Mouse (Mus musculus): ENCODE measurements around the gene Eps8. TPM values are rescaled to one million over a fixed set of nuclear protein-coding genes. Genes with fewer than 3 reads are reported as not detected.

The Eps8 gene
- polyA plus RNA-seq, 1 experiment from 2014 or later = 24.9 TPM

DNA sequence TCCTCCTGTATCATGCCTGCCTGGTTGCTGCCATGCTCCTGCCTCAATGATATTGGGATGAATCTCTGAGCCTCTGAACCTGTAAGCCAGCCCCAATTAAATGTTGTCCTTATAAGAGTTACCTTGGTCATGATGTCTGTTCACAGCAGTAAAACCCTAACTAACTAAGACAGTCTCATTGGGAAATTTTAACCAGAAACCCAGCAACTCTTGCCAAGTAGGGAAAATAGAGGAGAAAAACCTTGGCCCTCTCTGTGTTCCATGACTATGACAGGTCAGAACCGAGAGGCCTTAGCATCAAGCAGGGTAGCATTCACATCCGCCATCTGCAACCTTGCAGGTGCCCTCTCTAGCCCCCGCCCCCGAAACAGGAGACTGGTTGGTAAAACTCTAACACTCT lies 78.6 kb downstream of the Eps8 start:
- no peak overlapping the region for H3K27ac ChIP-seq (ENCODE audit: low read depth, low read length)
- no peak overlapping the region for H3K4me2 ChIP-seq (ENCODE audit: low read depth, low read length)
- H3K4me3 ChIP-seq (ENCODE audit: low read depth, low read length) = no peak overlapping the region
- no peaks in the 10 kb centered on the region for H3K4me1 ChIP-seq (ENCODE audit: control insufficient read depth, insufficient read depth, low read length)
- H3K27me3 ChIP-seq (ENCODE audit: control insufficient read depth, insufficient read depth, low read length) = no peaks in the 10 kb centered on the region
- no peak overlapping the region for H3K9ac ChIP-seq (replicated peaks; ENCODE audit: low read depth, low read length)
- no peak for ATAC-seq (ENCODE audit: low read depth)
- 93% methylated on average over 4 of the region's 4 CpGs for WGBS
- no peaks in the 10 kb centered on the region for H3K9me3 ChIP-seq (ENCODE audit: control insufficient read depth, low read length)
- H3K36me3 ChIP-seq (ENCODE audit: control insufficient read depth, insufficient read depth, low read length) = no peaks in the 10 kb centered on the region

DNA sequence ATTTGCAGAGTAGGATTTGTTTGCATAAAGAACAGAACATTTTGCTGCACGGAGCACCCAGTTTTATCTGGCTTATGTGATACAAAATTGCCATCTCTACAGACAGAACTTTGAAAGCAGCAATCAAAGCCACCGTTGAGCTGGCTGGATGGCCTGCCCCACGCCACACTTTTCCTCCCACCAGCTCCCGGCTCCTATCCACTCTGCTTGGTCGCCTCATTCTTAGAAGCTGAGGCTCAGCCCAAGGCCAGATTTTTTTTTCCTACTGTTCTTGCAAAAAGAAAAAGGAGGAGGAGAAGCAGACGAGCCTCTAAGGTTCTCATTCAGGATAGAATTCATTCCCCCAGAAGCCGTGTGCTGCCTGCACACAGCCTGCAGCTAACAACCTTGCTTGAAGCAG lies 80.8 kb downstream of the Eps8 start:
- H3K27me3 ChIP-seq (ENCODE audit: control insufficient read depth, insufficient read depth, low read length) = no peaks in the 10 kb centered on the region
- no peaks in the 10 kb centered on the region for H3K9me3 ChIP-seq (ENCODE audit: control insufficient read depth, low read length)
- no peak overlapping the region for H3K4me3 ChIP-seq (ENCODE audit: low read depth, low read length)
- no peak overlapping the region for H3K27ac ChIP-seq (ENCODE audit: low read depth, low read length)
- H3K9ac ChIP-seq (replicated peaks; ENCODE audit: low read depth, low read length) = no peak overlapping the region
- 71% methylated on average over 7 of the region's 7 CpGs for WGBS
- no peak overlapping the region for H3K4me2 ChIP-seq (ENCODE audit: low read depth, low read length)
- no peaks in the 10 kb centered on the region for H3K4me1 ChIP-seq (ENCODE audit: control insufficient read depth, insufficient read depth, low read length)
- ATAC-seq (ENCODE audit: low read depth) = no peak
- no peaks in the 10 kb centered on the region for H3K36me3 ChIP-seq (ENCODE audit: control insufficient read depth, insufficient read depth, low read length)

DNA sequence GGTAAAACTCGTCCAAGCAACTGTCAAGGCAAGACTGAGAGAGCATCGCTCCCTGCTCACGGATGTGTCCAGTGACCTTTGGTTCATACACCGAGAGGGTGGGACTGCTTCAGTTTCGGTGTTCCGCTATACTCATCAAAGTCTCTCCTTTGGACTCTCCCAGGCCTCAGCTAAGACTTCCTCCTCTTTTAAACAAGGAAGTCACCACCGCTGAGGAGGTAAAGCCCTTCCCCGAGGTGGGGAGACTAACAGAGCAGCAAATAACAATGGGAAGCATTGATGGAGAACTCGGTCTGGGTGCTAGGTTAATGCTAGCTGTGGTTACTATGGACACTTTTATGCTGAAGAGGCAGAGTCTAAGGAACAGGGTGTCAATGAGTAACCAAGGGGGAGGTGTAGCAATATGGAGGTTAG lies 84.0 kb downstream of the Eps8 start:
- H3K4me1 ChIP-seq (ENCODE audit: control insufficient read depth, insufficient read depth, low read length) = no peaks in the 10 kb centered on the region
- H3K36me3 ChIP-seq (ENCODE audit: control insufficient read depth, insufficient read depth, low read length) = no peaks in the 10 kb centered on the region
- no peak overlapping the region for H3K27ac ChIP-seq (ENCODE audit: low read depth, low read length)
- no peak overlapping the region for H3K4me3 ChIP-seq (ENCODE audit: low read depth, low read length)
- 75% methylated on average over 9 of the region's 9 CpGs for WGBS
- no peak overlapping the region for H3K9ac ChIP-seq (replicated peaks; ENCODE audit: low read depth, low read length)
- ATAC-seq (ENCODE audit: low read depth) = no peak
- no peaks in the 10 kb centered on the region for H3K27me3 ChIP-seq (ENCODE audit: control insufficient read depth, insufficient read depth, low read length)
- no peak overlapping the region for H3K4me2 ChIP-seq (ENCODE audit: low read depth, low read length)
- H3K9me3 ChIP-seq (ENCODE audit: control insufficient read depth, low read length) = no peaks in the 10 kb centered on the region

DNA sequence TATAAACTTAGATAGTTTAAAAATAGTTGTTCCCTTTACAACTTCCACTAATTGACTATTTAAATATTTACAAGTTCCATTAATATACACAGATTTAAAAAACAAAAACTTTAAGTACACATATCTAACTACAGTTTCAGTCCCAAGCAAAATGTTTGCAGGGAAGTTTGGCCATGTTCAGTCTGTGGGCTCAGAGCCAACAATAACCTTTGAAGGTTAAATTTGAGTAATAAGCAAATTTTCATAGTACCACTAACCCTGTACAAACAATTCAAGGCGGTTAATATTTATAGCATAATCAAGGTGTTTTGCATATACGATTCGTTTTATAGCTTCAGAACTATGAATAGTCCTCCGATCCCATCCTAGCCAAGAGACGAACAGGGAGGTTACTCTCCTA lies 84.7 kb downstream of the Eps8 start:
- WGBS = 89% methylated on average over 5 of the region's 5 CpGs
- H3K36me3 ChIP-seq (ENCODE audit: control insufficient read depth, insufficient read depth, low read length) = no peaks in the 10 kb centered on the region
- H3K27me3 ChIP-seq (ENCODE audit: control insufficient read depth, insufficient read depth, low read length) = no peaks in the 10 kb centered on the region
- H3K9ac ChIP-seq (replicated peaks; ENCODE audit: low read depth, low read length) = no peak overlapping the region
- no peaks in the 10 kb centered on the region for H3K4me1 ChIP-seq (ENCODE audit: control insufficient read depth, insufficient read depth, low read length)
- no peak overlapping the region for H3K4me3 ChIP-seq (ENCODE audit: low read depth, low read length)
- H3K27ac ChIP-seq (ENCODE audit: low read depth, low read length) = no peak overlapping the region
- no peak for ATAC-seq (ENCODE audit: low read depth)
- no peaks in the 10 kb centered on the region for H3K9me3 ChIP-seq (ENCODE audit: control insufficient read depth, low read length)
- no peak overlapping the region for H3K4me2 ChIP-seq (ENCODE audit: low read depth, low read length)

- no peak for ATAC-seq (ENCODE audit: low read depth)
Measured at GRCm38 (mm10) chr6:137569071-137569470, 85.6 kb downstream of the Eps8 start.

GRCm38 (mm10) chr6:137565890-137566289 lies 88.8 kb downstream of the Eps8 start:
- Histone ChIP-seq H3K9me3 (ENCODE audit: control insufficient read depth, low read length) (no peaks in the 10 kb centered on the region), H3K4me1 (ENCODE audit: control insufficient read depth, insufficient read depth, low read length) (no peaks in the 10 kb centered on the region), H3K4me2 (ENCODE audit: low read depth, low read length) (no peak overlapping the region), H3K4me3 (ENCODE audit: low read depth, low read length) (no peak overlapping the region), H3K9ac (replicated peaks; ENCODE audit: low read depth, low read length) (no peak overlapping the region), H3K36me3 (ENCODE audit: control insufficient read depth, insufficient read depth, low read length) (no peaks in the 10 kb centered on the region), H3K27me3 (ENCODE audit: control insufficient read depth, insufficient read depth, low read length) (no peaks in the 10 kb centered on the region), H3K27ac (ENCODE audit: low read depth, low read length) (no peak overlapping the region)
- 90% methylated on average over 3 of the region's 3 CpGs for WGBS
- ATAC-seq (ENCODE audit: low read depth) = no peak

More at GRCm38 (mm10) chr6:137569071-137569470, 85.6 kb downstream of the Eps8 start:
- H3K9ac ChIP-seq (replicated peaks; ENCODE audit: low read depth, low read length) = no peak overlapping the region
- H3K27me3 ChIP-seq (ENCODE audit: control insufficient read depth, insufficient read depth, low read length) = no peaks in the 10 kb centered on the region
- 92% methylated on average over 6 of the region's 6 CpGs for WGBS
- no peak overlapping the region for H3K4me2 ChIP-seq (ENCODE audit: low read depth, low read length)
- no peaks in the 10 kb centered on the region for H3K9me3 ChIP-seq (ENCODE audit: control insufficient read depth, low read length)
- no peak overlapping the region for H3K4me3 ChIP-seq (ENCODE audit: low read depth, low read length)
- no peaks in the 10 kb centered on the region for H3K4me1 ChIP-seq (ENCODE audit: control insufficient read depth, insufficient read depth, low read length)
- H3K36me3 ChIP-seq (ENCODE audit: control insufficient read depth, insufficient read depth, low read length) = no peaks in the 10 kb centered on the region
- no peak overlapping the region for H3K27ac ChIP-seq (ENCODE audit: low read depth, low read length)

- Histone ChIP-seq H3K36me3 (ENCODE audit: control insufficient read depth, insufficient read depth, low read length) (no peaks in the 10 kb centered on the region), H3K9me3 (ENCODE audit: control insufficient read depth, low read length) (no peaks in the 10 kb centered on the region), H3K4me3 (ENCODE audit: low read depth, low read length) (no peak overlapping the region), H3K27me3 (ENCODE audit: control insufficient read depth, insufficient read depth, low read length) (no peaks in the 10 kb centered on the region), H3K4me1 (ENCODE audit: control insufficient read depth, insufficient read depth, low read length) (peaks cover 2% of the 10 kb centered on the region; the same call in 1 of the 2 replicates), H3K27ac (ENCODE audit: low read depth, low read length) (no peak overlapping the region), H3K4me2 (ENCODE audit: low read depth, low read length) (no peak overlapping the region), H3K9ac (replicated peaks; ENCODE audit: low read depth, low read length) (no peak overlapping the region)
- 86% methylated on average over 6 of the region's 6 CpGs for WGBS
- ATAC-seq (ENCODE audit: low read depth) = no peak
Measured at GRCm38 (mm10) chr6:137565454-137565853, 89.2 kb downstream of the Eps8 start.

DNA sequence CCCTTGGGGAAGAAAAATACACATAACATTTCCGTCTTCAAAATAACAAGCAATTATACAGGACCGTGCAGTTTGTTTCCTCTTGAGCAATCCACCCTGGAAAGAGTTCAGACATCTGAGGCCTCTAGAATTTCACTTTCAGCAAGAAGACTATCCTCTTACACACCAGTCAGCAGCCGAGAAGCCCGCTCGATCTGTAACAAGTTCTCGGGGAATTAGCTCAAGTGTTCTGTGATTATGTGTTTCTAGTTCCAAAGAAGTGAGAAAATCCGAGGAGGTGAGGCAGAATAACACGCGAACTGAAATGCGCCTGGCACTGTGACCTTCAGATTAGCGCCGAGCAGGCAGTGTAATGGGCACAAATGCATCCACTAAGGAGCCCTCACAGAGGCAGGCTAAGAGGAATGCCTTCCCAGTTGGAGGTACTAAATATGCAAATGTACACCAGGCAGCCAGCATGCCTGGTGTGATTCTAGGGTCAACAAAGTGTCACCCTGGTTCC lies 94.3 kb downstream of the Eps8 start:
- Histone ChIP-seq H3K27me3 (ENCODE audit: control insufficient read depth, insufficient read depth, low read length) (no peaks in the 10 kb centered on the region), H3K4me1 (ENCODE audit: control insufficient read depth, insufficient read depth, low read length) (peaks cover 3% of the 10 kb centered on the region; the same call in 1 of the 2 replicates), H3K4me2 (ENCODE audit: low read depth, low read length) (no peak overlapping the region), H3K9ac (replicated peaks; ENCODE audit: low read depth, low read length) (no peak overlapping the region), H3K36me3 (ENCODE audit: control insufficient read depth, insufficient read depth, low read length) (no peaks in the 10 kb centered on the region), H3K27ac (ENCODE audit: low read depth, low read length) (no peak overlapping the region), H3K9me3 (ENCODE audit: control insufficient read depth, low read length) (no peaks in the 10 kb centered on the region), H3K4me3 (ENCODE audit: low read depth, low read length) (no peak overlapping the region)
- 29% methylated on average over 12 of the region's 12 CpGs for WGBS
- peak; percentile 78; the same call in 1 of the 2 replicates for ATAC-seq (ENCODE audit: low read depth)

- no peak for ATAC-seq (ENCODE audit: low read depth)
- Histone ChIP-seq H3K9me3 (ENCODE audit: control insufficient read depth, low read length) (no peaks in the 10 kb centered on the region), H3K4me3 (ENCODE audit: low read depth, low read length) (no peak overlapping the region), H3K27ac (ENCODE audit: low read depth, low read length) (no peak overlapping the region), H3K27me3 (ENCODE audit: control insufficient read depth, insufficient read depth, low read length) (no peaks in the 10 kb centered on the region), H3K9ac (replicated peaks; ENCODE audit: low read depth, low read length) (no peak overlapping the region), H3K36me3 (ENCODE audit: control insufficient read depth, insufficient read depth, low read length) (no peaks in the 10 kb centered on the region), H3K4me1 (ENCODE audit: control insufficient read depth, insufficient read depth, low read length) (peaks cover 3% of the 10 kb centered on the region; the same call in 1 of the 2 replicates), H3K4me2 (ENCODE audit: low read depth, low read length) (no peak overlapping the region)
- WGBS = 91% methylated on average over 13 of the region's 13 CpGs
Measured at GRCm38 (mm10) chr6:137558840-137559239, 95.8 kb downstream of the Eps8 start.

Measured in neural tube, embryonic 14.5 days (tissue).